Mouse (Mus musculus) small intestine, adult 2 months (tissue): ENCODE data around the gene Acsm1.

ENCODE experiments used
- CTCF ChIP-seq: fragments of 200-500 bp; IDR thresholded peaks from 2 replicates; pipeline ENCODE4 v1.5.1; 2012; ENCODE audit warnings: low read depth, mild to moderate bottlenecking, control low read depth, inconsistent platforms, low read length, moderate library complexity, mixed read lengths; ENCODE audit not compliant: insufficient replicate concordance, insufficient read length; ENCODE audit errors: extremely low read depth
- POLR2A ChIP-seq: fragments of 200-500 bp; IDR thresholded peaks from 2 replicates; pipeline ENCODE4 v1.6.1; 2012; ENCODE audit warnings: low read depth, mild to moderate bottlenecking, control low read depth, inconsistent platforms, low read length, moderate library complexity

- TF ChIP-seq POLR2A (no peak), CTCF (no peak)
Observed at GRCm38 (mm10) chr7:119692302-119692701, 85.5 kb downstream of the Acsm1 start.
